Mouse (Mus musculus): ENCODE measurements around the gene Pif1. TPM values are rescaled to one million over a fixed set of nuclear protein-coding genes. Genes with fewer than 3 reads are reported as not detected.

Pif1 gene
- total and polyA plus RNA-seq, 3 experiments, result 14.9 to 15.5 TPM; not detected in 1

GRCm38 (mm10) chr9:65552141-65552540 is 34.8 kb upstream of the Pif1 start:
- Histone ChIP-seq H3K4me1 (ENCODE audit: control insufficient read depth in 1 of 2, insufficient read depth in 2 of 2, low read length in 2 of 2) (peaks cover 22 to 52% of the 10 kb centered on the region in 2 experiments), H3K79me2 (ENCODE audit: control insufficient read depth, insufficient read depth, low read length, poor library complexity) (no peaks in the 10 kb centered on the region), H3K36me3 (ENCODE audit: control insufficient read depth in 1 of 2, insufficient read depth in 2 of 2, low read length in 2 of 2) (peaks cover 0 to 50% of the 10 kb centered on the region in 2 experiments; a peak in 2 of 4 replicates), H3K4me3 (ENCODE audit: control insufficient read depth in 1 of 2, insufficient read depth in 1 of 2, low read depth in 2 of 2, low read length in 2 of 2) (no peak overlapping the region), H3K9me3 (replicated peaks; ENCODE audit: insufficient read depth, low read length) (no peaks in the 10 kb centered on the region), H3K9ac (ENCODE audit: control insufficient read depth, low read depth, low read length, poor library complexity, severe bottlenecking) (no peak overlapping the region), H3K27ac (ENCODE audit: control insufficient read depth, low read depth, low read length) (no peak overlapping the region; the same call in 1 of the 2 replicates), H3K27me3 (ENCODE audit: control insufficient read depth in 1 of 2, insufficient read depth in 2 of 2, low read length in 2 of 2) (no peaks in the 10 kb centered on the region)
- no peak for DNase-seq (ENCODE audit: low read depth, low spot score)
- TF ChIP-seq ZC3H11A (IDR thresholded peaks at IDR 0.05; ENCODE audit: low read depth, low read length), result no peak
- TF ChIP-seq HCFC1 (IDR thresholded peaks at IDR 0.05; ENCODE audit: low read depth, low read length), result no peak
- TF ChIP-seq TCF12 (IDR thresholded peaks at IDR 0.05; ENCODE audit: low read depth, low read length), result no peak
- no peak for TF ChIP-seq KAT2A (conservative IDR thresholded peaks at IDR 0.05; ENCODE audit: low read depth, low read length)

GRCm38 (mm10) chr9:65552711-65553110 is 34.2 kb upstream of the Pif1 start:
- Histone ChIP-seq H3K9me3 (replicated peaks; ENCODE audit: insufficient read depth, low read length) (no peaks in the 10 kb centered on the region), H3K79me2 (ENCODE audit: control insufficient read depth, insufficient read depth, low read length, poor library complexity) (no peaks in the 10 kb centered on the region), H3K9ac (ENCODE audit: control insufficient read depth, low read depth, low read length, poor library complexity, severe bottlenecking) (no peak overlapping the region), H3K27me3 (ENCODE audit: control insufficient read depth in 1 of 2, insufficient read depth in 2 of 2, low read length in 2 of 2) (no peaks in the 10 kb centered on the region), H3K27ac (ENCODE audit: control insufficient read depth, low read depth, low read length) (no peak overlapping the region), H3K4me3 (ENCODE audit: control insufficient read depth in 1 of 2, insufficient read depth in 1 of 2, low read depth in 2 of 2, low read length in 2 of 2) (no peak overlapping the region), H3K4me1 (ENCODE audit: control insufficient read depth in 1 of 2, insufficient read depth in 2 of 2, low read length in 2 of 2) (peaks cover 22 to 52% of the 10 kb centered on the region in 2 experiments), H3K36me3 (ENCODE audit: control insufficient read depth in 1 of 2, insufficient read depth in 2 of 2, low read length in 2 of 2) (peaks cover 0 to 50% of the 10 kb centered on the region in 2 experiments; a peak in 2 of 4 replicates)
- no peak for DNase-seq (ENCODE audit: low read depth, low spot score)
- TF ChIP-seq ZNF384 (IDR thresholded peaks at IDR 0.05; ENCODE audit: low read depth, low read length) (no peak), MYB (IDR thresholded peaks at IDR 0.05; ENCODE audit: low read depth, low read length) (no peak), USF1 (IDR thresholded peaks at IDR 0.05; ENCODE audit: low read depth, low read length) (no peak), BHLHE40 (IDR thresholded peaks at IDR 0.05; ENCODE audit: borderline replicate concordance, low read depth, low read length) (no peak), UBTF (IDR thresholded peaks at IDR 0.05; ENCODE audit: borderline replicate concordance, insufficient read depth, low read depth, low read length) (no peak), NRF1 (IDR thresholded peaks at IDR 0.05; ENCODE audit: insufficient read depth, low read depth, low read length, poor library complexity, severe bottlenecking) (no peak), POLR2A (IDR thresholded peaks at IDR 0.05; ENCODE audit: control insufficient read depth in 1 of 2, insufficient read depth in 1 of 2, low read depth in 1 of 2, low read length in 2 of 2, poor library complexity in 1 of 2) (no peak), TBP (IDR thresholded peaks at IDR 0.05; ENCODE audit: low read depth, low read length) (no peak), TCF12 (IDR thresholded peaks at IDR 0.05; ENCODE audit: low read depth, low read length) (no peak)

DNA sequence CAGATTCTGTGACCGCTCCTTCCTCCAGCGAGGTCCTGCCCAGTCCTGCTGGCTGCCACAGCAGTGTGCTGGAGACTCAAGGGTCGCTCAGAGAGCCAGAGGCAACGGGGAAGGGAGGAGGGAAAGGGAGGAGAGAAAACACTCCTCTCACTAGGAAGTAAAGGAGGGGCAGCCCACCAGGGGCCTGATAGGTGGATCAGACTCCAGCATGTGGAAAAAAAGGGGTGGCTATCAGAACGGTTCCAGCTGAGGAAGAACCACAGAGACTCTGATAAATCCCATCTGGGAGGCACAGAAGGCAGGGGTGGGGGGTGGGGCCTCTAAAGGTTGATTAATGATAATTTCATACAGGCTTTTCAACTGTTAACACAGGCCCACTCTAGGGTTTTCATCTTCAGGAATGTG is 32.0 kb upstream of the Pif1 start:
- H3K9me3 ChIP-seq (replicated peaks; ENCODE audit: insufficient read depth, low read length), result no peaks in the 10 kb centered on the region
- H3K27ac ChIP-seq (ENCODE audit: control insufficient read depth, low read depth, low read length), result peak overlapping the region; percentile 86
- H3K9ac ChIP-seq (ENCODE audit: control insufficient read depth, low read depth, low read length, poor library complexity, severe bottlenecking), result peak overlapping the region; percentile 50
- peak; percentile 94 for DNase-seq (ENCODE audit: low read depth, low spot score)
- no peaks in the 10 kb centered on the region for H3K79me2 ChIP-seq (ENCODE audit: control insufficient read depth, insufficient read depth, low read length, poor library complexity)
- H3K4me1 ChIP-seq (ENCODE audit: control insufficient read depth in 1 of 2, insufficient read depth in 2 of 2, low read length in 2 of 2), result peaks cover 14 to 42% of the 10 kb centered on the region in 2 experiments
- H3K4me3 ChIP-seq (ENCODE audit: control insufficient read depth in 1 of 2, insufficient read depth in 1 of 2, low read depth in 2 of 2, low read length in 2 of 2), result peak overlapping the region; percentile 13 to 25; a peak in 3 of 4 replicates
- H3K27me3 ChIP-seq (ENCODE audit: control insufficient read depth in 1 of 2, insufficient read depth in 2 of 2, low read length in 2 of 2), result no peaks in the 10 kb centered on the region
- H3K36me3 ChIP-seq (ENCODE audit: control insufficient read depth in 1 of 2, insufficient read depth in 2 of 2, low read length in 2 of 2), result peaks cover 0 to 40% of the 10 kb centered on the region in 2 experiments; a peak in 2 of 4 replicates
- TF ChIP-seq JUND (IDR thresholded peaks at IDR 0.05; ENCODE audit: low read depth, low read length) (no peak), POLR2A (IDR thresholded peaks at IDR 0.05; ENCODE audit: control insufficient read depth in 1 of 2, insufficient read depth in 1 of 2, low read depth in 1 of 2, low read length in 2 of 2, poor library complexity in 1 of 2) (peak; percentile 13 to 61; a peak in 2 of 4 replicates), TCF12 (IDR thresholded peaks at IDR 0.05; ENCODE audit: low read depth, low read length) (peak; percentile 98), USF1 (IDR thresholded peaks at IDR 0.05; ENCODE audit: low read depth, low read length) (no peak), MXI1 (IDR thresholded peaks at IDR 0.05; ENCODE audit: low read depth, low read length) (peak; percentile 68; the same call in 1 of the 2 replicates), MYC (IDR thresholded peaks at IDR 0.05; ENCODE audit: low read depth, low read length) (peak; percentile 63), UBTF (IDR thresholded peaks at IDR 0.05; ENCODE audit: borderline replicate concordance, insufficient read depth, low read depth, low read length) (no peak), POLR2AphosphoS2 (IDR thresholded peaks at IDR 0.05; ENCODE audit: low read length) (0 out of 2 replicates have a peak, but pooled peaks have one; percentile 23), ZNF384 (IDR thresholded peaks at IDR 0.05; ENCODE audit: low read depth, low read length) (peak; percentile 87), CTCF (IDR thresholded peaks at IDR 0.05 in 2 of 3, conservative IDR thresholded peaks at IDR 0.05 in 1 of 3; ENCODE audit: control insufficient read depth in 1 of 3, insufficient read depth in 1 of 3, low read depth in 2 of 3, low read length in 3 of 3, poor library complexity in 1 of 3, severe bottlenecking in 1 of 3) (no peak), MEF2A (IDR thresholded peaks at IDR 0.05; ENCODE audit: extremely low read depth, insufficient replicate concordance, low read depth, low read length, poor library complexity, severe bottlenecking) (peak; percentile 61; the same call in 1 of the 2 replicates), NELFE (IDR thresholded peaks at IDR 0.05; ENCODE audit: low read depth, low read length) (peak; percentile 28; the same call in 1 of the 2 replicates), CHD2 (IDR thresholded peaks at IDR 0.05; ENCODE audit: low read length) (peak; percentile 52; the same call in 1 of the 2 replicates), BHLHE40 (IDR thresholded peaks at IDR 0.05; ENCODE audit: borderline replicate concordance, low read depth, low read length) (peak; percentile 56), MAFK (IDR thresholded peaks at IDR 0.05; ENCODE audit: borderline replicate concordance, low read depth, low read length) (peak; percentile 47; the same call in 1 of the 2 replicates), RCOR1 (IDR thresholded peaks at IDR 0.05; ENCODE audit: low read depth, low read length) (peak; percentile 85), CHD1 (IDR thresholded peaks at IDR 0.05; ENCODE audit: low read depth, low read length) (no peak)

All from MEL (cell line).